Mouse (Mus musculus): ENCODE measurements around the gene Mia3. TPM values are rescaled to one million over a fixed set of nuclear protein-coding genes. Genes with fewer than 3 reads are reported as not detected.
"Not testable (repeated sequence)": the region's sequence is repeated elsewhere in the genome, so short reads cannot be mapped to it uniquely, and the experiment has no call there.

Mia3 gene
- polyA plus RNA-seq, 1 experiment from 2014 or later: 112 TPM

- 88% methylated on average over 3 of the region's 3 CpGs for WGBS
- H3K4me3 ChIP-seq (ENCODE audit: low read depth, low read length): no peak overlapping the region
- H3K9me3 ChIP-seq (ENCODE audit: control insufficient read depth, low read length): no peaks in the 10 kb centered on the region
- ATAC-seq (ENCODE audit: low read depth): no peak
- no peak overlapping the region for H3K27ac ChIP-seq (ENCODE audit: low read depth, low read length)
- no peaks in the 10 kb centered on the region for H3K27me3 ChIP-seq (ENCODE audit: control insufficient read depth, insufficient read depth, low read length)
- H3K4me1 ChIP-seq (ENCODE audit: control insufficient read depth, insufficient read depth, low read length): no peaks in the 10 kb centered on the region
- no peak overlapping the region for H3K9ac ChIP-seq (replicated peaks; ENCODE audit: low read depth, low read length)
- peaks cover 36% of the 10 kb centered on the region for H3K36me3 ChIP-seq (ENCODE audit: control insufficient read depth, insufficient read depth, low read length)
- H3K4me2 ChIP-seq (ENCODE audit: low read depth, low read length): no peak overlapping the region
Measured at GRCm38 (mm10) chr1:183320708-183321107, 48.6 kb downstream of the Mia3 start.

- no peak for ATAC-seq (ENCODE audit: low read depth)
- Histone ChIP-seq H3K4me3 (ENCODE audit: low read depth, low read length) (no peak overlapping the region), H3K27me3 (ENCODE audit: control insufficient read depth, insufficient read depth, low read length) (no peaks in the 10 kb centered on the region), H3K4me2 (ENCODE audit: low read depth, low read length) (no peak overlapping the region), H3K9me3 (ENCODE audit: control insufficient read depth, low read length) (no peaks in the 10 kb centered on the region), H3K9ac (replicated peaks; ENCODE audit: low read depth, low read length) (no peak overlapping the region), H3K27ac (ENCODE audit: low read depth, low read length) (no peak overlapping the region), H3K36me3 (ENCODE audit: control insufficient read depth, insufficient read depth, low read length) (peaks cover 26% of the 10 kb centered on the region), H3K4me1 (ENCODE audit: control insufficient read depth, insufficient read depth, low read length) (no peaks in the 10 kb centered on the region)
- WGBS: 87% methylated on average over 2 of the region's 2 CpGs
Measured at GRCm38 (mm10) chr1:183315783-183316182, 53.6 kb downstream of the Mia3 start.

GRCm38 (mm10) chr1:183312076-183312475 lies 57.3 kb downstream of the Mia3 start:
- Histone ChIP-seq H3K4me1 (ENCODE audit: control insufficient read depth, insufficient read depth, low read length) (no peaks in the 10 kb centered on the region), H3K9ac (replicated peaks; ENCODE audit: low read depth, low read length) (no peak overlapping the region), H3K4me2 (ENCODE audit: low read depth, low read length) (no peak overlapping the region), H3K9me3 (ENCODE audit: control insufficient read depth, low read length) (no peaks in the 10 kb centered on the region), H3K4me3 (ENCODE audit: low read depth, low read length) (no peak overlapping the region), H3K36me3 (ENCODE audit: control insufficient read depth, insufficient read depth, low read length) (peaks cover 12% of the 10 kb centered on the region), H3K27me3 (ENCODE audit: control insufficient read depth, insufficient read depth, low read length) (no peaks in the 10 kb centered on the region), H3K27ac (ENCODE audit: low read depth, low read length) (no peak overlapping the region)
- ATAC-seq (ENCODE audit: low read depth): no peak
- 97% methylated on average over 2 of the region's 2 CpGs for WGBS

GRCm38 (mm10) chr1:183309601-183310000 lies 59.8 kb downstream of the Mia3 start:
- H3K9me3 ChIP-seq (ENCODE audit: control insufficient read depth, low read length); ATAC-seq (ENCODE audit: low read depth); H3K4me2 ChIP-seq (ENCODE audit: low read depth, low read length); H3K36me3 ChIP-seq (ENCODE audit: control insufficient read depth, insufficient read depth, low read length); H3K4me3 ChIP-seq (ENCODE audit: low read depth, low read length); H3K27me3 ChIP-seq (ENCODE audit: control insufficient read depth, insufficient read depth, low read length); H3K9ac ChIP-seq (replicated peaks; ENCODE audit: low read depth, low read length); H3K4me1 ChIP-seq (ENCODE audit: control insufficient read depth, insufficient read depth, low read length); H3K27ac ChIP-seq (ENCODE audit: low read depth, low read length): not testable (repeated sequence)
- WGBS: 54% methylated on average over 2 of the region's 2 CpGs

- no peaks in the 10 kb centered on the region for H3K36me3 ChIP-seq (ENCODE audit: control insufficient read depth, insufficient read depth, low read length)
- 81% methylated on average over 1 of the region's 1 CpGs for WGBS
Measured at GRCm38 (mm10) chr1:183308476-183308875, 60.9 kb downstream of the Mia3 start.

GRCm38 (mm10) chr1:183307555-183307954 lies 61.8 kb downstream of the Mia3 start:
- Histone ChIP-seq H3K27ac (ENCODE audit: low read depth, low read length) (no peak overlapping the region), H3K4me1 (ENCODE audit: control insufficient read depth, insufficient read depth, low read length) (no peaks in the 10 kb centered on the region), H3K27me3 (ENCODE audit: control insufficient read depth, insufficient read depth, low read length) (no peaks in the 10 kb centered on the region), H3K4me3 (ENCODE audit: low read depth, low read length) (no peak overlapping the region), H3K36me3 (ENCODE audit: control insufficient read depth, insufficient read depth, low read length) (no peaks in the 10 kb centered on the region), H3K4me2 (ENCODE audit: low read depth, low read length) (no peak overlapping the region), H3K9me3 (ENCODE audit: control insufficient read depth, low read length) (no peaks in the 10 kb centered on the region), H3K9ac (replicated peaks; ENCODE audit: low read depth, low read length) (no peak overlapping the region)
- ATAC-seq (ENCODE audit: low read depth): no peak
- 88% methylated on average over 3 of the region's 3 CpGs for WGBS

More at GRCm38 (mm10) chr1:183308476-183308875, 60.9 kb downstream of the Mia3 start:
- Histone ChIP-seq H3K9ac (replicated peaks; ENCODE audit: low read depth, low read length) (no peak overlapping the region), H3K4me3 (ENCODE audit: low read depth, low read length) (no peak overlapping the region), H3K27me3 (ENCODE audit: control insufficient read depth, insufficient read depth, low read length) (no peaks in the 10 kb centered on the region), H3K27ac (ENCODE audit: low read depth, low read length) (no peak overlapping the region), H3K4me1 (ENCODE audit: control insufficient read depth, insufficient read depth, low read length) (no peaks in the 10 kb centered on the region), H3K9me3 (ENCODE audit: control insufficient read depth, low read length) (no peaks in the 10 kb centered on the region), H3K4me2 (ENCODE audit: low read depth, low read length) (no peak overlapping the region)
- no peak for ATAC-seq (ENCODE audit: low read depth)

GRCm38 (mm10) chr1:183299161-183299560 lies 70.2 kb downstream of the Mia3 start:
- WGBS: 85% methylated on average over 6 of the region's 6 CpGs

GRCm38 (mm10) chr1:183297886-183298489 lies 71.4 kb downstream of the Mia3 start:
- no peak for ATAC-seq (ENCODE audit: low read depth)
- no peaks in the 10 kb centered on the region for H3K4me1 ChIP-seq (ENCODE audit: control insufficient read depth, insufficient read depth, low read length)
- H3K27ac ChIP-seq (ENCODE audit: low read depth, low read length): no peak overlapping the region; the same call in 1 of the 2 replicates
- H3K4me3 ChIP-seq (ENCODE audit: low read depth, low read length): peak overlapping the region; percentile 44
- no peaks in the 10 kb centered on the region for H3K27me3 ChIP-seq (ENCODE audit: control insufficient read depth, insufficient read depth, low read length)
- peaks cover 8% of the 10 kb centered on the region for H3K36me3 ChIP-seq (ENCODE audit: control insufficient read depth, insufficient read depth, low read length)
- no peaks in the 10 kb centered on the region for H3K9me3 ChIP-seq (ENCODE audit: control insufficient read depth, low read length)
- H3K4me2 ChIP-seq (ENCODE audit: low read depth, low read length): peak overlapping the region; percentile 51
- peak overlapping the region; percentile 21 for H3K9ac ChIP-seq (replicated peaks; ENCODE audit: low read depth, low read length)
- under 1% methylated on average over 20 of the region's 20 CpGs for WGBS

More at GRCm38 (mm10) chr1:183299161-183299560, 70.2 kb downstream of the Mia3 start:
- Histone ChIP-seq H3K9ac (replicated peaks; ENCODE audit: low read depth, low read length) (no peak overlapping the region), H3K4me2 (ENCODE audit: low read depth, low read length) (no peak overlapping the region), H3K9me3 (ENCODE audit: control insufficient read depth, low read length) (no peaks in the 10 kb centered on the region), H3K27me3 (ENCODE audit: control insufficient read depth, insufficient read depth, low read length) (no peaks in the 10 kb centered on the region), H3K27ac (ENCODE audit: low read depth, low read length) (no peak overlapping the region), H3K4me3 (ENCODE audit: low read depth, low read length) (no peak overlapping the region), H3K4me1 (ENCODE audit: control insufficient read depth, insufficient read depth, low read length) (no peaks in the 10 kb centered on the region), H3K36me3 (ENCODE audit: control insufficient read depth, insufficient read depth, low read length) (no peaks in the 10 kb centered on the region)
- ATAC-seq (ENCODE audit: low read depth): no peak

GRCm38 (mm10) chr1:183297473-183297885 lies 71.9 kb downstream of the Mia3 start:
- Histone ChIP-seq H3K27me3 (ENCODE audit: control insufficient read depth, insufficient read depth, low read length) (no peaks in the 10 kb centered on the region), H3K4me2 (ENCODE audit: low read depth, low read length) (peak overlapping the region; percentile 51), H3K9me3 (ENCODE audit: control insufficient read depth, low read length) (no peaks in the 10 kb centered on the region), H3K4me1 (ENCODE audit: control insufficient read depth, insufficient read depth, low read length) (no peaks in the 10 kb centered on the region), H3K9ac (replicated peaks; ENCODE audit: low read depth, low read length) (peak overlapping the region; percentile 21), H3K27ac (ENCODE audit: low read depth, low read length) (no peak overlapping the region; the same call in 1 of the 2 replicates), H3K36me3 (ENCODE audit: control insufficient read depth, insufficient read depth, low read length) (peaks cover 9% of the 10 kb centered on the region), H3K4me3 (ENCODE audit: low read depth, low read length) (peak overlapping the region; percentile 44)
- peak; percentile 28; the same call in 1 of the 2 replicates for ATAC-seq (ENCODE audit: low read depth)
- WGBS: 2% methylated on average over 27 of the region's 30 CpGs

Measured in neural tube, embryonic 14.5 days (tissue).